Mouse (Mus musculus) pancreas, adult 10 weeks (tissue): ENCODE measurements around the gene Hsd17b13. TPM values are rescaled to one million over a fixed set of nuclear protein-coding genes. Genes with fewer than 3 reads are reported as not detected.

Source experiments
- polyA plus RNA-seq: library from polyadenylated mRNA; stranded (reverse); fragments of 350-450 nt; fragmentation: Illumina TruSeq; extraction: RNeasy Lipid Tissue Mini Kit (QIAGEN cat#74804); gene quantifications from one replicate; pipeline ENCODE4 v1.2.3, GENCODE M21; 2015; ENCODE audit warnings: low read depth, low replicate concordance; ENCODE audit not compliant: insufficient read depth

Gene Hsd17b13
- polyA plus RNA-seq: 98.1 TPM

DNA sequence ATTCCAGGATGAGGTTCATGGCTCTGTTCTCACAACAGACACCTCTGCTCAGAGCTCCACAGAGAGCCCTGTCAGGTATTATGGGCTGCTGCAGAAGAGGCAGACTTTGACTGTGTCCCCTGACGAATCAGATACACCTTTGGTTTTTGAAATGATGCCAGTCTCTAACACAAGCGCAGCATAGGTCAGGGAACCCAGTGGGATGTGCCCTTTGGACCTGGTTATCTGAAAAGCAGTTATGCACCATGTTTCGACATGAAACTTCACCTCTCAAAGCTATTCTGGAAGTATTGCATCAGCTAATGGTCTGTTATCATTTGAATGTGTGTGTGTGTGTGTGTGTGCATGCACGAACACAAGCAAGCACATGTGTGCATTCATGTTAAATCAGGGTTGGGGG, at the start of gene Hsd17b13:
Hsd17b13 (minus strand) TSS at position 114 of the 400 bp plus-strand sequence.

DNA sequence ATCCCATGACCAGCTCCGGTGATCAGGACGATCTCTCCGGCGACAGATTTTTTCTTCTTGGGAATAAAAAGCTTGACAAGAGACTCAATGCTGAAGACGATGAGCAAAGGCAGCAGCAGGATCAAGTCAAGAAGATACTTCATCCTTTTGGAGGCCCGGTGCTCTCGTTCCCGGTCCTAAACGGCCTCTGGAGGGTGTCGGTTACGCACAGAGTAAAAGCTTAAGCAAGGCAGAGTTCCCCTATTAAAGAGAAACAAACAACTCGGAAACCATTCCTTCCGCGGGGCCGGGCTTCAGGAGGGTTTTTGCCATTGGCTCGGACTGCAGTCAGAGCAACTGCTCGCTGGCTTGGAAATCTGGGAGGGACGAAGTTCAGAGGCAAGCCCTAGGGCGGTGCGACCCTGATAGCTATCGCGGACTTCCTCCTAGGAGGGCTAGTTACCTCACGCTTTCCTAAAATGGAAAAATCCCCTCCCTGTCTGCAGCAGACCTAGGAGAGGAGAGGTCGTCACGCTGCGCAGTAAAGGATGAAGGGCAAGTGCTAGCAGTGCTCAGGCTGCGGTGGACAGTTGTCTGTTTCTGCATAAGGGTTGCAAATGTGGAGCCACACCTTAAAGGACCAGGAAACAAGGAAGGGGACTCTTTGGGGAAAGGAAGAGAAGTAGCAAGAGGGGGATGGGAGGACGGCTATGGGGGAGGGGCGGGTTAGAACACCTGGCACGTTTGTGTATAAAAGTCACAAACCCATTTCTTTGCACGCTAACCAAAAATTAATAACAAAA, 44.6 kb upstream of the Hsd17b13 start, which contains the start of gene Hsd17b11:
Hsd17b11 (minus strand) TSS at position 323 of the 782 bp plus-strand sequence.

DNA sequence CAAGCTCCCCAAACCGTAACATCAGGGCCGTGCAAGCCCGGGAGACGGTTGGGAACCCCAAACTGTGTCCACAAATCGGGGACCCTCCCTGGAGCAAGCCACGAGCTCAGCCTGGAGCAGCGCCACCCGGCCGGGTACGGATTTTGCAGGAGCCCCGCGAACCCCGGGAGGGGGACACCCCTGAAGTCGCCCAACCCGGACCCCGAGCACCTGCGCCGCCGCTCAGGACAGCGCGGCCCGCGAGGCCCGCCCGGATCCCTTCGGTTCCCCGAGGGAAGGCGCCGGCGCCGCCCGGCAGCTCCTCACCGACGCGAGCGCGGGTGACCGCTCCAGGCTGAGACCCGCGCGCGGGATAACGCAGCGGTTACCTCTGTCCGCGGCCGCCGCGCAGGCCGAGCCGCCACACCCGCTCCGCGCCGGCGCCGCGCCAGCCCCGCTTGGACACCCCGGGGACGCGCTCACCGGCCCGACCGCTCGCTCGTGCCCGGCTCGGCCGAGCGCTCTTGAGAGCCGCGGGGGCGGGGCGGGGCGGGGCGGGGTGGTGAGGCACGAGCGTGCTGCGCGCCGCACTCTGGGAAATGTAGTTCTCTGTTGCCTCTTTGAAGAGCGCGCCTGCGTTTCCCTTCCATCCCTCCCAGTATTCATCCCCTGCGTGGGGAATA, 66.3 kb downstream of the Hsd17b13 start, which contains the start of gene Klhl8:
Klhl8 (minus strand) TSS at position 512 of the 662 bp plus-strand sequence.

Other genes starting within 250 kb of the Hsd17b13 start
- gene Klhl8, start 66.2 kb downstream of the Hsd17b13 start, polyA plus RNA-seq: 2.3 TPM
- gene Hsd17b11, start 44.5 kb upstream of the Hsd17b13 start, polyA plus RNA-seq: 10.7 TPM
- 9.8 TPM for gene Nudt9, start 68.9 kb upstream of the Hsd17b13 start, polyA plus RNA-seq
- not detected for gene Gm17660, start 100.2 kb upstream of the Hsd17b13 start, polyA plus RNA-seq
- 70.3 TPM for gene Sparcl1, start 136.3 kb upstream of the Hsd17b13 start, polyA plus RNA-seq
- not detected for gene Dspp, start 193.3 kb upstream of the Hsd17b13 start, polyA plus RNA-seq
- gene Dmp1, start 225.2 kb upstream of the Hsd17b13 start, polyA plus RNA-seq: not detected